Mouse (Mus musculus): ENCODE measurements around the gene Evc2.

Evc2 gene

DNA sequence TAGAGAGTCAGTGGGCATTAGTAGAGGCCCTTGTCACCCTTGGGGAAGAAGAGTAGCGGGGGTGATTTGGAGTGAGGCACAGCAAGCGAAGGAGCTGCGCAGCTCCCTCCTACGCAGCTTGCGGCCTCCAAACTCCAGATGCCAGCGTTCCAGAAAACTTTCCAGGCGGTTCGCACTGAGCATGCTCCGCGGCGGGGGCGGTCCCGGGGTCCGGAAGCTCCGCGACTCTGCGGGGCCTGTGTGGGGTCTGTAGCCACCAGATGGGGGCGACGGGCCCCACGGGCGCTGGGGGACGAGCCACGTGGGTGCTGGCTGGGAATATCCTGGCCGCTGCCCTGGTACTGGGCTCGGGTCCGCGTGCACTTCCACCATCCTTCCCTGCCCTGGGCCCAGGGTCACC lies at the start of gene Evc2:
Gene Evc2 (plus strand): TSS at position 212 of the 400 bp plus-strand sequence.
- no peak for DNase-seq

- DNase-seq, result peak; percentile 9 to 16
Observed at GRCm38 (mm10) chr5:37289236-37289635, 49.1 kb upstream of the Evc2 start.

- peak; percentile 13 to 19 for DNase-seq
Observed at GRCm38 (mm10) chr5:37290983-37291382, 47.3 kb upstream of the Evc2 start.

- no peak for DNase-seq
Observed at GRCm38 (mm10) chr5:37296717-37297116, 41.6 kb upstream of the Evc2 start.

DNA sequence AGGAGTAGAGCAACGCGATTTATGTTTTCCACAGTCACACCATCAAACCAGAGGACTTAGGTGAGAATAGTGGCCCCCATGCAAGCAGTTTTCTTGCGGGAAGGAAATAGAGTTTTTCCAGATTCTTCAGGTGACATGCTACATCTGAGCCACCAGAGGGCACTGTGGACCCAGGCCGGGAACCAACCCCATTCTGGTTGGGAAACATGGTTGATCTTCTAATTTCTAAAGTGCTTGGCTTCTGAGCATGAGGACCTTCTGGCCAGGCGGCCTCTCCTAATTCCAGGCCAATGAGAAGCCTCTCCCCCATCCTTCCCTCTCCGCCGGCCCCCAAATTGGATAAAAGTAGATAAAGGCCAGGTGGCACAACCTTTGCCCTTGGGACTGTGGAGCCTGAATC lies 39.9 kb upstream of the Evc2 start:
- peak; percentile 6 to 7 for DNase-seq

GRCm38 (mm10) chr5:37310026-37310425 lies 28.3 kb upstream of the Evc2 start:
- DNase-seq, result no peak

DNA sequence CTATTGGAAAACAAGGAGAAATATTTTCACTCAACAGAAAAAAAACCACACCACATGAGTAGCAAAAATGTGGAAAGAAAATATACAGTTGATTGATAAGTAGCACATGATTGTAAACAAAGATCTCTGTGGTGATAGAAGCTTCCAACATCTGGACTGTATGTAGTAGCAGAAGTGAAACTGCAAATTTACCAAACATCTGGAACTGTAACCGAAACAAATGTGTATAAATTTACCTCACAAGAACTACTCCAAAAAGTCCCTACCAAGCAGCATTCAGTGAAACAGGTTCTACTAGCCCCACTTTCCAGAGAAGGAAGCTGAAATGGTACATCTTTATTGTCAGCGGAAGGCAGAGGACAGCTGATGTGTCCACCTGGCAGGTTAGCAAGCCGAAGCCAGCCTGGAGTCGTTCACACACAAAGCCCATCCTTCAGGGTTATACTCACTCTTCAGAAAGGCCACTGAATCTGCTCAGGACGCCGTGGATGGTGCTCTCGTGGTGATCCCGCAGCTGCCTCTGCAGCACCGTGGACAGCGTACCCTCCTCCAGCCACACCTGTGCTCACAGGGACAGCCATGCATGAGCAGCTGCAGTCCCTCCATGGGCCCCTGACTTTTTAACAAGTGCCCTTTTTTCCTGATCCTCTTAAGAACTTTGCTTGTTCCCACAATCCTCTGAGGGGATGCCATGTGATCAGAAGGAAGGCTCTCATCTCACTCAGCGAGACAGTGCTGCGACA lies 25.1 kb upstream of the Evc2 start:
- no peak for DNase-seq

GRCm38 (mm10) chr5:37318715-37319114 lies 19.6 kb upstream of the Evc2 start:
- no peak for DNase-seq

GRCm38 (mm10) chr5:37320174-37320573 lies 18.1 kb upstream of the Evc2 start:
- DNase-seq, result no peak

DNA sequence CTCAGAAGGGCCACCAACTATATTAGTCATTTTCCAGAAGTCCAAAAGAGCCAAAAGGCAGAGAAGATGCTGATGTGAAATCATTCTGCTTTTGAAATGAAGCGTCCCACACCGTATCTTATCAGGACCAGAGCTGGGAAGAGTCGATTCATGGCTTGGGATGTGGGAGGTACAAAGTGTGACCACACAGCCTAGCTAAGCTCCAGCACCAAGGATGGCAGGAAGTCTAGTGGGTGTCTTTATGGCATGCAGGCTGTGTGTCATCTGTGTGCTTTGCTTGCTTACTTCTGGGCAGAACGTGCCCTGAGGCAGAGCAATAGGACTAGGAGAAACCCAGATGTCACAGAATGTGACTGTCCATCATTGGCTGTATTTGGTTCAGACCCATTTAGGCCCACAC lies 17.5 kb upstream of the Evc2 start:
- no peak for DNase-seq

- no peak for DNase-seq
Observed at GRCm38 (mm10) chr5:37326675-37327074, 11.6 kb upstream of the Evc2 start.

DNA sequence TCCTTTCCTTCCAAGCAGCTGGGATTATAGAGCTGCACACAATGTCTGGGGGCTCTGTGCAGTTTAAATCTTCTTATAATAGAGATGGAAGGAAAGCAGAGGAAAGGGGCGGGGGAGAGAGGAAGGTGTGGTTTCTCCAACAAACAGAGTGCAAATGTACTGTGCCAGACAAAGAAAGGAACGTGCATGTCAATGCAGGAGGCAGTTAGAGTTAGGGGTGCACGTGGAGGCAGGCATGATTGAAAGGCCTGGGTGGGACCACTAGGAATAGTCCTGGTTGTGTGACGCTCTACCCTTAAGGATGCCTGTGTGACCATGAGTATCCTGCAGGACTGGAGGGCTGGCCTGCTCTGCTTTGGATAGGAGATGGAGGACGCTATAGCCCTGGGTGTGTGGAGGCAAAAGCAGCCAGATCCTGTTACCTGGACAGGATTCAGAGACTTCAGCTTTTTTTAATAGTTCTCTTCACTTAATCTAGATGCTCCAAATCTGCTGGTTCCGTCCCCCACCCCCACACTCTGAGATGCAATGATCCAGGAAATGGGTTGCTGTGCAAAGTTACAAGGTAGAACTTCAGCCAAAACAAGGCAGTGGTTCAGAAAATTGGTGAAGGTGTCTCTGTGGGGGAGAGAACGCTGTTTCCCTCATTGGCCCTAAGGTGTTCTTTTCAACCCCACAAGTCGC lies 7.7 kb upstream of the Evc2 start:
- no peak for DNase-seq

GRCm38 (mm10) chr5:37331133-37331505 lies 7.2 kb upstream of the Evc2 start:
- no peak for DNase-seq

DNA sequence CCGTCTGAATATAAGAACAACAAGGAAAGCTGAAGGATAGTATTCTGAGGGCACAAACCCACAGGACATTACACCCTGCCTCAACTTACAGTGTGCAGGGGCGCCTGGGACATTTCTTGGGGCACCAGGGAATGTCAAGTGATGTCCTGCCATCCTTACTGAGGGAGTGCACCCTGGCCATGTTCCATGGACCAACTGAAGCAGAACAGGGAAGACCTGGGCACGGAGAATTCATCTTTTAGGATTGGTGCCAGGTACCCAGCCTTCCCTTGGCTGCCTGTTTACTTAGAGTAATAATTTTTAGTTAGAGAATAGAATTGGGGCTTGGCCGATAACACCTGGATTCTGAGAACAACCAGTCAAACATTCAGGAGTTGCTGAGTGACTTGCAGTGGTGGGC lies 6.2 kb upstream of the Evc2 start:
- DNase-seq, result no peak

DNA sequence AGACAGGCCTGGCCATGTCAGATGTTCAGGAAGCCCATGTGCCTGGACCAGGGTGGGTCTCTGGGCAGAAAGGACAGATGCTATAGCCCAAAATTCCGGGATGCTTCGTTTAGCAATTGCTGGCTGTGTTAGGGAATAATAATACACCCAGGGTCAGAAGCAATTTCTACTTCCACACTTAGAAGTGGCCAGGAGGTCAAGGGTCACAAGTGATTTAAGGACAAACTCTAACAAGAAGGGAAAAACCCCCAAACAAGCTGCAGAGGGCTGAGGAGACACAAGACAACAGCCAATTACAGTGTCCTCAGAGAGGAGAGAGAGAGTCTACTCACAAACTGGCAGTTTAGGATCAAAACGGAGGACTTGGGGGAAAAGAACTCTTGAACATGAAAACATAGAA lies 3.2 kb upstream of the Evc2 start:
- no peak for DNase-seq

DNA sequence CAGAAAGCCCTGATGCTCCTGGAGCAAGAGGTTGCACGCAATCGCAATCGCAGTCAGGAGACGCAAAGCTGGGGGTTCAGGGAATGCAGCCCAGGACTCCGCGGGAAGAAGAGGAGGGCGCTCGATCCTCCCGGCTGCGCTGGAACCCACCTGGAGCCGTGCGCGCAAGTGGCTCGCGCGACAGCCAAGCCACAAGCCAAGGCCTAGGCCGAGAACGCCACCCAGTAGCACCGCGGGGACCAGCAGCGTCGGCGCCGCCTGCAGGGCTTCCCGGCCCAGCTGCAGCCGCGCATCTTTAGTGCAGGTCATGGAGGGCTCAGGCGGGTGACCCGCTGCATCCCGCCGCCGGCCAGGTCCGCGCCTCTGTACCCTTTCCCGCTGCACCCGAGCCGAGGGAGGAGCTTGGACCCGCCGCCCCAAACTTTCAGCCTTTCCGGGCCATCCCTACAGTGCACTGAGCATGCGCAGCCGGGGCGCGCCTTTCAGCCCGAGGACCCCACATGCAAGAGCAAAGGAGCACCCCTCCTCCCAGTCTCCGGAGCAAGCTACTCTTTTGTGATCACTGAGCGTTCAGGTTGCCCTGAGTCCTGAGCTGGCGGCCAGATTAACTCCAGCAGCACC lies 1.7 kb upstream of the Evc2 start, which contains the start of gene Evc:
Gene Evc (minus strand): TSS at position 410 of the 621 bp plus-strand sequence.
- DNase-seq, result no peak

GRCm38 (mm10) chr5:37337696-37338095 lies 603 bp upstream of the Evc2 start:
- no peak for DNase-seq

DNA sequence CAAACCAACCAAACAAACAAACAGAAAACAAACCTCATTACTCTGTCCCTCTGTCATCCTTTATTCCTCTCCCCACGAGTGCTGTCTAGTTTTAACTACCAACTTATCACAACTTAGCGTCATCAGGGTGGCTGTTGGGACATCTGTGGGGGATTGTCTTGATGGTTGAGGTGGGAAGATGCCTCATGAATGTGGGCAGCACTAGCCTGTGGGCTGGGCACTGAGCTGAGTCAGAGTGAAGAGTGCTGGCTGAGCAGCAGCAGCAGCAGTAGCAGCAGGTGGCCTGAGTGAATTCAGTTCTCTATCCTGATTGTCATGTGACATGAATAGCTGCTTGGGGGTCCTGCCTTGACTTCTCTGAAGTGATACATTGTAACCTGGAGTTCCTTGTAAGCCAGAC lies 5.7 kb downstream of the Evc2 start:
- DNase-seq, result no peak

- no peak for DNase-seq
Observed at GRCm38 (mm10) chr5:37351791-37352190, 13.5 kb downstream of the Evc2 start.

GRCm38 (mm10) chr5:37354385-37354784 lies 16.1 kb downstream of the Evc2 start:
- DNase-seq, result peak; percentile 12 to 17

DNA sequence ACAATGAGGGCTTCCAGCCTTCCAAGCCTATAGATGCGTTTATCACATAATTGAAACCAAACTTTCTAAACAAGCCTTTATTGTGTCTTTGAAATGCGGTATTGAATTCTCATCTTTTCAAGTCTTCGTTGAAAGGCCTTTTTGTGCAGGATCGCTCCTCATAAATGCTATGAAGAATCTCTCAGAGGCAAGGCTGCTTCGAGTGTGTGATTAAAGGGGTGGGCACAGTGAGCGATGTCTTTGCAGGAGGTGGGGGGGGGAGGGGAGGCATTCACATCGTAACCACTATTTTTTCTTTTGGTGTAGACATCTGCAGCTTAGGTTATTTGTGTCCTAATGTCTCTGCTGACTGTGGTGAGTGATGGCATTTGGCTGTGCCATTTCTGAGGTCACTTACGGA lies 17.7 kb downstream of the Evc2 start:
- no peak for DNase-seq

DNA sequence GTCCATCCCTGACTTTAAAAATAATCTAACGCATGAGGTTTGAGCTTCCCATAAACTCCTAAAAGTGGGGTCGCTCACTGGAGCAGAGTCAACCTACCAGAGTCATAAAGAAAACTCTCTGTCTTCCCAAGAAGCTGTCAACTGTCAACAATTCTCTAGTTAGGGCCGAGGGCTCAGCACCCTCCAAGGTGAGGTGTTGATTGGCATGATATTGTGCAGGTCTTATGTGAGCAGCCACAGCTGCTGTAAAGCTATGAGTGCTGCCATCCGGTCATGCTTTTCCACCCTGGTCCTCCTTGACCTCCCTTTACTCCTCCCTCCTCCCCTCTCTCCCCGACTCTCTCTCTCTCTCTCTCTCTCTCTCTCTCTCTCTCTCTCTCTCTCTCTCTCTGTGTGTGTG lies 24.3 kb downstream of the Evc2 start:
- DNase-seq, result no peak

DNA sequence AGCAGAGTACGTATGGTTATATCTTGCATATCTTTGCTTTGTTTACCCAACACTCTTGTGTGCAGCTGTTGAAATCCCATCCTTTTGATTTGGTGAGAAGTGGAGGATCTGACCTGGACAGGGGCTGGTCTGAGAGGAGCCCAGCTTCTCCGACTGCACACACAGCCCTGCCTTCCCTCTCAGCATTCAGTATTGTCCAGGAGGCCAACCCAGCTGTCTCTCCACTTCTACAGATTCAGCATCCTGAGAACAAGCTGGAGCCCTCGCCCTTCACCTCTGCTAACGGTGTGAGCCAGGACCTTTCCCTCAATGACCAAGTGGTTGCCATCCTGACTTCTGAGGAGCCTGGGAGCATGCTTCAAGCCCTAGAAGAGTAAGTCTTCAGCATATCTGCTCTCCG lies 25.0 kb downstream of the Evc2 start:
- DNase-seq, result no peak

DNA sequence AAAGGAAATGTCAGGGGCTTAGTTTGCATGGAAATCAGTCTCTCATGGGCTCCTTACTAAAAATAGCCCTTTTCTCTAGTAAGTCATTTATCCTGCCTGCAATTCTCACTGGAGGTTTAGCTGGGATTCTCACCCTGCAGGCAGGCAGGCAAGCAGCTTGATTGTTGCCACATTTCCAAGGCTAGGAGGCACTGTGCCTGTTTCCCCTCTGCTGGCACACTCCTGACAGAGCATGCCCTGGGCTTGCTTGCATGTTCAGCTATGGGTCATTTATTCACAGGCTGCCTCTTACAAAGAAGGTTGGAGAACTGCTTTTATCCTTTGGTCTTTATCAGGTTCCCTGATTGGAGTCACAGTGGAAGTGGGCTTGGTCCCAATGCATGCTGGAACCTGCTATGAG lies 27.5 kb downstream of the Evc2 start:
- no peak for DNase-seq

Measured in B cell, adult 2 months (primary cell).